Mouse (Mus musculus) erythroblast, embryonic 14.5 days (primary cell): ENCODE measurements around the gene Shisal1. TPM values are rescaled to one million over a fixed set of nuclear protein-coding genes. Genes with fewer than 3 reads are reported as not detected.

Experiments used
- H3K27me3 ChIP-seq: 2 replicates; pipeline ENCODE4 v1.6.1; 2012; ENCODE audit warnings: inconsistent platforms; ENCODE audit not compliant: control insufficient read depth
- H3K36me3 ChIP-seq: 2 replicates; pipeline ENCODE4 v1.6.1; 2012; ENCODE audit warnings: mild to moderate bottlenecking, inconsistent platforms; ENCODE audit not compliant: control insufficient read depth
- H3K4me1 ChIP-seq: 2 replicates; pipeline ENCODE4 v1.6.1; 2012; ENCODE audit warnings: inconsistent platforms; ENCODE audit not compliant: control insufficient read depth
- H3K4me3 ChIP-seq: replicated peaks from 2 replicates; pipeline ENCODE3; 2012; ENCODE audit warnings: moderate library complexity, mild to moderate bottlenecking, inconsistent platforms
- H3K9me3 ChIP-seq: 2 replicates; pipeline ENCODE4 v1.6.1; 2012; ENCODE audit warnings: low read length, inconsistent platforms, mixed read lengths; ENCODE audit not compliant: control insufficient read depth
- GATA1 ChIP-seq: IDR thresholded peaks from 2 replicates; pipeline ENCODE4 v1.6.1; 2012; ENCODE audit warnings: low read length, inconsistent platforms, mixed read lengths
- TAL1 ChIP-seq: IDR thresholded peaks from 3 replicates; pipeline ENCODE4 v1.6.1; 2012; ENCODE audit warnings: low read length, inconsistent platforms, mixed read lengths
- polyA plus RNA-seq: library from polyadenylated mRNA; stranded (reverse); fragments of >175 nt; gene quantifications from 2 replicates; pipeline ENCODE4 v1.2.3, GENCODE M21; 2012

Gene Shisal1
- polyA plus RNA-seq, 1 experiment = not detected

DNA sequence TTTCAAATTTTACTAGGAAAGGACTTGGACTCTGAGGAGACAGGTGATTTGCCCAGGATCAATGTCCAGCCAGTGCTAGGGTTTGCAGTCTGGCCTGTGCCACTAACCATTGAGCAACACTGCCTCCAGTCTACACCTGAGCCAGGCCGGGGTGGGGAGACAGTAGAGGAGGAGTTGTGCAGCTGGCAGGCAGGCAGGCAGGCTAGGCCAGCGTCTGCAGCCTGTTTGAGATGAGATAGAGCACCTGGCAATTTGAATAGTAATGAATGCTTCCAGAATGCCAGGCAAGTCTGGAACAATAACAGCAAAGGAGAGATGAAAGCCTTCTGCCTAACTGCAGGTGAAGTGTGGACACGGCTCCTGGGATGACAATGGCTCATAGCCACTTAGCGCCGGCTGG lies 54.1 kb downstream of the Shisal1 start:
- H3K4me3 ChIP-seq = no peak overlapping the region
- H3K27me3 ChIP-seq = no peaks in the 10 kb centered on the region
- no peaks in the 10 kb centered on the region; the same call in 1 of the 2 replicates for H3K9me3 ChIP-seq
- no peaks in the 10 kb centered on the region for H3K4me1 ChIP-seq
- no peak for TF ChIP-seq GATA1
- no peak for TF ChIP-seq TAL1
- no peaks in the 10 kb centered on the region for H3K36me3 ChIP-seq

DNA sequence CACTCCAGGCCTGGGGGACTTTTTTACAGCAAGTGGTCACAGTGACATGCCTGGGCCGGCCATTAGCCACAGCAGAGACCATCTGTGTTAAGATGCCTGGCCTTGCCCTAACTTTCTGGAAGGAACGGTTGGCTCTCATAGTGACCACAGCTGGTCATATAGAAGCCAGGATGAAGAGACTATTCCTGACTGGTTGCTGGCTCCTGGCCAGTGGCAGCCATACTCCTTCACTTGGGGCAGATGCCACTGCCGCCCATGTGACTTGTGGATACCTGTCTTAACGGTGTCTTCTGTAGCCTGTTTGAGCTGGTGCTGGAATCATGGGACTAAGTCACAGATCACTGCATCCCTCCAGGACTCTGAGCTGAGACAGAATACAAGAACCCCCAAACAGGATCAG lies 54.8 kb downstream of the Shisal1 start:
- no peak overlapping the region for H3K4me3 ChIP-seq
- no peaks in the 10 kb centered on the region for H3K36me3 ChIP-seq
- peaks cover 2% of the 10 kb centered on the region; the same call in 1 of the 2 replicates for H3K9me3 ChIP-seq
- H3K27me3 ChIP-seq = no peaks in the 10 kb centered on the region
- no peaks in the 10 kb centered on the region for H3K4me1 ChIP-seq
- TF ChIP-seq TAL1 = no peak
- TF ChIP-seq GATA1 = no peak

DNA sequence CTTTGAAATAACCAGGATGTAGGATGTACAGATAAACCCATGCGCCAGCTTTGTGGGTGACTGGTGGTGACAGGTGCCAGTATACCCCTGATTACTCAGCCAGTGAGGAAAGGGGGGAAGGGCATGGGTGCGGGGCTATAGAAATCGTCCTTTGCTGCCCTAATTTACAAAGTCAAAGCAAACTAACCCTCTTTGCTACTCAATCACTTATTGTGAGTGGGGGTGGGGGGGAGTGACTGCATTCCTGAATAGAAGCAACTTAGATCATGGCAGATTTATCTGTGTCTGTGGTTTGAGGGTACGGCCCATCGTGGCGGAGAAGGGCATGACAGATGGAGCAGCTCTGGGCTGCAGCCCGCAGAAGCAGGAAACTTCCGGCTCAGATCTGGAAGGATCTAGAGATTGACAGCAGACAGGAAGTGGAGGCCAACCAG lies 58.2 kb downstream of the Shisal1 start:
- no peaks in the 10 kb centered on the region for H3K27me3 ChIP-seq
- no peak overlapping the region for H3K4me3 ChIP-seq
- H3K4me1 ChIP-seq = no peaks in the 10 kb centered on the region
- TF ChIP-seq TAL1 (no peak), GATA1 (no peak)
- H3K36me3 ChIP-seq = no peaks in the 10 kb centered on the region
- H3K9me3 ChIP-seq = peaks cover 2% of the 10 kb centered on the region; the same call in 1 of the 2 replicates

DNA sequence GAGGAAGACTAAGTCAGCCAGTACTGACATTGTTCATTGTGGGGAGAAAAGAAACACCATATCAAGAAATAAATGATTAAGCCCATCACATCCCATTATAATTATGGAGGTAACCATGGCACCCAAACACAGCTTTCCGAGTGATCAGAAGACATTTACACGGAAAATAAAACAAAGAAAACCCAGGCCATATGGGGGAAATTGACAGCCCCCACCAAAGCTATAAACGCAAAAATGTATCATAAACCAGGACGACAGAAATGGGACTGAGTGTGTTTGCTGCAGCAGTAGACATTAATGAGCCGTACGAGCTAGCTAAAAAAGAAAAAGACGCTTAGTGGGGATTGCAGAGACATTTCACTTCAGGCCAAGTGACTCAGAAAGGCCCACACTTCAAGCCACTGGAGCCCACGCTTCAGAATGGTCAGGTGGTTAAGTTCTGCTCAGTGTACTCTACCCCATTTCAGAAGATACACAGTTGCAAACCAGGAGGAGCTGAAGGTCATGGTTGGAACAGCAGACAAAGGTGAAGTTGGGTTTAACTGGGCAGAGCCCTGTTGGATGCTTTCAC lies 60.8 kb downstream of the Shisal1 start:
- Histone ChIP-seq H3K27me3 (no peaks in the 10 kb centered on the region), H3K36me3 (no peaks in the 10 kb centered on the region), H3K4me3 (no peak overlapping the region), H3K9me3 (peaks cover 2% of the 10 kb centered on the region; the same call in 1 of the 2 replicates), H3K4me1 (no peaks in the 10 kb centered on the region)
- no peak for TF ChIP-seq TAL1
- TF ChIP-seq GATA1 = no peak

DNA sequence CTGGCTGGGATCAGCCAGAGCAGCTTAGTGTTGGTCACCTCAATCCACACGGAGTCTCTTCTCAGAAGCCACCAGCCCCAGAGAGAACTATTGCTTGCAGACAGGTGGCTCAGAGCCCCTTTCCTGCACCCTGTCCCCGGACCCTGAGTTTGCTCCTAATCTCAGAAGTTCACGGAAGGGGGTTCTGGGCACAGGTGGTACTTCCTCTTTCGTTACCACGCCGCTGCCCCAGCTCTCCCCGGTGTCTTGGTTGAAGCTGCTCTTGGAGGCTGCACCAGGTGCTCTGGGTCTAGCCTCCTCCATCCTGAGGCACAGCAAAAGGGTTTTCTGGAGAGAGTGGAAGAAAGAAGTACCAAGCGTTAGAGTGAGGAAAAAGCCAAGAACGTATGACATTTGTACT lies 62.8 kb downstream of the Shisal1 start:
- no peak overlapping the region for H3K4me3 ChIP-seq
- H3K27me3 ChIP-seq = no peaks in the 10 kb centered on the region
- TF ChIP-seq GATA1 (no peak), TAL1 (no peak)

DNA sequence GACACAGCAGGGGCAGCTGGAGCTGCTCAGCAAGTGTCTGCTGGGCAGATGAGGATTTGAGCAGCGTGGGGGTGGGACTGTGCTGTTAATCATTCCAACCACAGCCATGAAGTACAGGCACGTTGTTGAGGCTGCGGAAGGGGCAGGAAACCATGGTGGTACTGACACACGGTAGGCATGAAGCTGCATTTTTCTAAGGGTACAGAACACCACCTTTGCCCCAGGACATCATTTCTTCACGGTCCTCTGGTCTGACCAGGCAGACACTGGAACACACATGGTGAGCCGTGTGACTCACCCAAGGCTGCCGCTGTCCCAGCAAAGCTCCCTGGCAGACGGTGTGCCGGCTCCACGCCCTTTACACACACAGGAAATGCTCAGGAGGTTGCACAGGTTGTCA lies 66.7 kb downstream of the Shisal1 start:
- TF ChIP-seq GATA1 (no peak), TAL1 (no peak)
- H3K27me3 ChIP-seq = no peaks in the 10 kb centered on the region
- H3K36me3 ChIP-seq = no peaks in the 10 kb centered on the region
- H3K4me3 ChIP-seq = no peak overlapping the region
- no peaks in the 10 kb centered on the region for H3K4me1 ChIP-seq
- H3K9me3 ChIP-seq = peaks cover 4% of the 10 kb centered on the region

More for the DNA sequence above, 62.8 kb downstream of the Shisal1 start:
- H3K4me1 ChIP-seq = no peaks in the 10 kb centered on the region
- peaks cover 2% of the 10 kb centered on the region; the same call in 1 of the 2 replicates for H3K9me3 ChIP-seq
- H3K36me3 ChIP-seq = no peaks in the 10 kb centered on the region

DNA sequence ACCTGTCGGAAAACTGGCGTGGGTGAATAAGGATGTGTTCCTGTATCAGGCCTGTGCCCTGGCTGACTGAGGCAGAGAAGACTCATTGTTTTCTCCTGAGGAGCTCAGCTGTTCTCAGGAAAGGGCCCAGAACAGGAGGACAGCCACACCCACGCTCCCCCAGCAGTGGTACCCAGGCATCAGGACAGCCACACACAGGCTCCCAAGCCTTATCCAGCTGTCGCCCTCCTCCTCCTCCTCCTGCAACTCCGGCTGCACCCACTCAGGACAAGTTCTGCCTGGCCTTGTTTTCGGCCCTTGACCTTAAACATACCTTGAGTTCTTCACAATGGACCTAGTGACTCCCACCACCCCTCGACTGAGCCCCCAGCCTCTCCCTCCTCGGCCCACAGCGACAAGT lies 68.2 kb downstream of the Shisal1 start:
- no peaks in the 10 kb centered on the region for H3K4me1 ChIP-seq
- H3K36me3 ChIP-seq = no peaks in the 10 kb centered on the region
- no peaks in the 10 kb centered on the region for H3K27me3 ChIP-seq
- H3K9me3 ChIP-seq = peaks cover 10% of the 10 kb centered on the region
- TF ChIP-seq TAL1 (no peak), GATA1 (no peak)
- no peak overlapping the region for H3K4me3 ChIP-seq

DNA sequence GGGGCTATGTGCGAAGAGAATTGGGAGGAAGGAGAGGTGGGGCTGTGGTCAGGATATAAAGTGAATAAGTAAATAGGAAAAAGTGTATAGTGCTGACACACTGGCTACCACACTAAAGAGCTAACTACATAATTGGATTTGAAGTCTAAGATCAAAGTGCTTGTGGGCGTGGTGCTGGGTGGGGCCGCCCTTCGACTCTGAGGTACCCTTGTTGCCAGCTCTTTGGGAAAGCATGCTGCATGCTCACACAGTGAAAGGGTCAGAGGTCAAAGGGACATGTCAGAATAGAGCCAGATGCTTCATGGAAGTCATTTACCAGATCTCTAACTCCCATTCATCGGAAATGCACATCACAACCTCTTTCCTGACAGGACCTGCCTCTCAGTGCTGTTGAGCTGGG lies 74.1 kb downstream of the Shisal1 start:
- TF ChIP-seq TAL1 (no peak), GATA1 (no peak)
- H3K4me1 ChIP-seq = no peaks in the 10 kb centered on the region

DNA sequence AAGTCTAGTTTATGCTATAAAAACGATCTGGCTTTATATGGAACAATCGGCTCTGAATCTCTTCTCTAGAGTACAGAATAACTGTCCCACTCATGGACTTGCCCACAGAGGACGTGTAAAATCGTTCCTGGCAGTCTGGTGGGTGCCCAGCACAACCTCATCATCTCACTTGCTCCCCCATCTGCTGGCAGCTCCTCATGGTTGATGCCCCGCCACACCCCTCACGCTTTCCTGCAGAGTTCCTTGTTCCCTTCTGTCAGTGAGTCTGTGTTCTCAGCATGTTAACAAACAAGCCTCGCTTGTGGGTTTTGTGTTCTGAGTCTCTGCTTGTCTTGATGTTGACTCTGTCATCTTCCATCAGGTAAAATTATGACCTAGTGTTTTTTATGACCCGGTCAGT lies 79.5 kb downstream of the Shisal1 start:
- no peaks in the 10 kb centered on the region for H3K27me3 ChIP-seq
- no peak for TF ChIP-seq GATA1
- no peak for TF ChIP-seq TAL1
- no peaks in the 10 kb centered on the region for H3K4me1 ChIP-seq
- no peaks in the 10 kb centered on the region for H3K36me3 ChIP-seq
- H3K4me3 ChIP-seq = no peak overlapping the region
- H3K9me3 ChIP-seq = peaks cover 13% of the 10 kb centered on the region

More for the DNA sequence above, 74.1 kb downstream of the Shisal1 start:
- no peak overlapping the region for H3K4me3 ChIP-seq
- peaks cover 13% of the 10 kb centered on the region for H3K9me3 ChIP-seq
- H3K27me3 ChIP-seq = no peaks in the 10 kb centered on the region
- H3K36me3 ChIP-seq = no peaks in the 10 kb centered on the region

DNA sequence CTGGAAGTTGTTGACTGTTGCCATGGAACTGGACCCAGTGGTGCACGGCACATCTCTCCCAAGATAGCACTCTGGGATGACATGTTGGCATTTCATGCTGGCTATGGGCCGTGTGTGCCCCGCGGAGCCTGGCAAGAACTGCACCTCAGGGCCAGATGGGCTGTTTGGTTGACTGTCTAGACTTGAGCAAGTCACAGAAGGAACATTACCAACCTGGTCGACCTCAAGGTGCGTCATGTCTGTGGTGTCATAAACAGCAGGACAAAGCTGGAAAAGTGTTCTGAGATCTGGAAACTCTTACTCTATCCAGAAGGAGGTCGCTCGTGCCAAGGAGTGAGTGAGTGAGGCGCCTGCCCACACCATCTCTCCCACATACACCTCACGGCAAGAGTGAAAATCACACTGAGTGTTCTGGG lies 80.3 kb downstream of the Shisal1 start:
- no peak for TF ChIP-seq GATA1
- TF ChIP-seq TAL1 = no peak
- no peaks in the 10 kb centered on the region for H3K36me3 ChIP-seq
- H3K4me1 ChIP-seq = no peaks in the 10 kb centered on the region
- H3K4me3 ChIP-seq = no peak overlapping the region
- H3K27me3 ChIP-seq = no peaks in the 10 kb centered on the region
- peaks cover 15% of the 10 kb centered on the region for H3K9me3 ChIP-seq
